Mouse (Mus musculus) limb, embryonic 13.5 days (tissue): ENCODE measurements around the gene Tlk1. TPM values are rescaled to one million over a fixed set of nuclear protein-coding genes. Genes with fewer than 3 reads are reported as not detected.

Experiments used
- ATAC-seq: fragments of 200-750 bp; cut with Nextera tagmentation; 2 replicates; pipeline ENCODE4 v1.8.0; 2017; ENCODE audit warnings: low read depth, moderate number of reproducible peaks, moderate TSS enrichment; ENCODE audit not compliant: low FRiP score
- H3K27ac ChIP-seq: fragments of 300-500 bp; sonication (generic); 2 replicates; pipeline ENCODE4 v1.5.1; 2015; ENCODE audit warnings: inconsistent platforms, mild to moderate bottlenecking, moderate library complexity
- H3K27me3 ChIP-seq: fragments of 300-500 bp; sonication (generic); 2 replicates; pipeline ENCODE4 v1.6.1; 2015; ENCODE audit warnings: mild to moderate bottlenecking, inconsistent platforms
- H3K36me3 ChIP-seq: fragments of 300-500 bp; sonication (generic); 2 replicates; pipeline ENCODE4 v1.6.1; 2015; ENCODE audit warnings: inconsistent platforms, mild to moderate bottlenecking, moderate library complexity
- H3K4me1 ChIP-seq: fragments of 300-500 bp; sonication (generic); 2 replicates; pipeline ENCODE4 v1.6.1; 2015; ENCODE audit warnings: inconsistent platforms
- H3K4me2 ChIP-seq: fragments of 300-500 bp; sonication (generic); replicated peaks from 2 replicates; pipeline ENCODE4 v1.6.1; 2015; ENCODE audit warnings: inconsistent platforms, mild to moderate bottlenecking, moderate library complexity
- H3K4me3 ChIP-seq: fragments of 300-500 bp; sonication (generic); 2 replicates; pipeline ENCODE4 v1.5.1; 2015; ENCODE audit warnings: moderate library complexity, mild to moderate bottlenecking, inconsistent platforms
- H3K9ac ChIP-seq: fragments of 300-500 bp; sonication (generic); 2 replicates; pipeline ENCODE4 v1.6.1; 2015; ENCODE audit warnings: mild to moderate bottlenecking, inconsistent platforms
- H3K9me3 ChIP-seq: fragments of 300-500 bp; sonication (generic); 2 replicates; pipeline ENCODE4 v1.6.1; 2016; ENCODE audit warnings: inconsistent platforms
- WGBS: fragments of 180-500 bp; shearing (Covaris S2); methylation state at CpG from one replicate; pipeline ENCODE4 v1.1.7; 2015; 5-methylcytosine and 5-hydroxymethylcytosine counted together
- polyA plus RNA-seq: library from polyadenylated mRNA; unstranded; fragments of >200 nt; fragmentation: Nextera tagmentation; extraction: Ambion mirVana; gene quantifications from 2 replicates; pipeline ENCODE4 v1.2.1, GENCODE M21; 2015

Gene Tlk1
- polyA plus RNA-seq, 1 experiment from 2014 or later, result 30.6 TPM

DNA sequence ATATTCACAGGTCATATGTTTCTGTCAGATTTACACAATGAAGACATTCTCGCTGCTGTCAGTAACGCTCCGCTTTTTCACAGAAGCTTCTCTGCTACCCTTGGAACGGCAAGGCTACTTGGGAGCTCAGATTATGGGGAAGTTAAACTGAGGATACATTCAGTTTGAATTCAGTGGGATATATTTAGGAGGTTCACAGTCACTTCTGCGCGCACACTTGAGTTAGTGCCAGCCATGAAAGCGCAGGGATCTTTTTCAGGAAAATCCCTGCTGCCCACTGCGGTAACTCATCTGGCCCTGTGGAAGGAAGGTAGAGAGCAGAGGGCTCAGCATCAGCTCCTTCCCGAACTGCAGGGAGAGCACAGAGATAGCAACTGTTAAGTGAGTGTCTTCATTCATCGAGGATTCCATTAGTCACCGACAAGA, 27.3 kb upstream of the Tlk1 start:
- 50% methylated on average over 11 of the region's 11 CpGs for WGBS
- peaks cover 32% of the 10 kb centered on the region for H3K4me1 ChIP-seq
- no peaks in the 10 kb centered on the region for H3K27me3 ChIP-seq
- H3K9me3 ChIP-seq, result no peaks in the 10 kb centered on the region
- no peaks in the 10 kb centered on the region for H3K36me3 ChIP-seq
- H3K4me2 ChIP-seq, result peak overlapping the region; percentile 26
- no peak for ATAC-seq
- H3K27ac ChIP-seq, result no peak overlapping the region
- H3K9ac ChIP-seq, result no peak overlapping the region
- H3K4me3 ChIP-seq, result no peak overlapping the region

DNA sequence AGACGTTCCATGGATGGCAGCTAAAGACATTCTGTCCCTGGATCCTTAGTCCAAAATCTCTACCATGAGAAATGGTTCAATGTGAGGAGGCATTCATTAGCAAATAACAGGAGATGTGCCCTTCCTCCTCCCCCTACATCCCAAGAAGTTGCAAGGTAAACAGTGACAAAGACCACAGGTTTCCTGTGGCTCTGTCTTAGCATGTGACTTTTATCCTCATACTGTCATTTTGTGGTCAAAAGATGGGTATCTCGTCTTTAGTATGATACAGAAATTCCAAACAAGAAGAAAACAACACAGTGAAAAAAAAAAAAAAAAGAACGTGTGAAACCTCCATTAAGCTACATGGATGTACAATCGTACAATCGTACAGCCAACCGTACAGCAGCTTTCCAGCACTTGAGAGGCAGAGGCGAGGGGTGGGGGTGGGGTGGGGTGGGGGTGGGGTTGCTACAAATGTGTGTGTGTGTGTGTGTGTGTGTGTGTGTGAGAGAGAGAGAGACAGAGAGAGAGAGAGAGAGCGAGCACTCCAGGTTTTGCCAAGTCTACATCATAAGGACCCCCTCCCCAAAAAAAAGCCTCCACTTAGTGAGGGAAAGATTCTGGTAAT, 26.8 kb upstream of the Tlk1 start:
- H3K4me3 ChIP-seq, result no peak overlapping the region
- H3K4me2 ChIP-seq, result peak overlapping the region; percentile 26
- ATAC-seq, result no peak
- no peaks in the 10 kb centered on the region for H3K36me3 ChIP-seq
- 81% methylated on average over 7 of the region's 8 CpGs for WGBS
- no peak overlapping the region for H3K9ac ChIP-seq
- no peaks in the 10 kb centered on the region for H3K9me3 ChIP-seq
- H3K27ac ChIP-seq, result no peak overlapping the region
- peaks cover 32% of the 10 kb centered on the region for H3K4me1 ChIP-seq
- H3K27me3 ChIP-seq, result no peaks in the 10 kb centered on the region

- H3K36me3 ChIP-seq, result no peaks in the 10 kb centered on the region
- no peak overlapping the region for H3K9ac ChIP-seq
- no peak overlapping the region for H3K4me3 ChIP-seq
- no peak overlapping the region for H3K4me2 ChIP-seq
- no peak for ATAC-seq
- WGBS, result 68% methylated on average over 2 of the region's 2 CpGs
- H3K27me3 ChIP-seq, result no peaks in the 10 kb centered on the region
- H3K27ac ChIP-seq, result no peak overlapping the region
- H3K4me1 ChIP-seq, result peaks cover 9% of the 10 kb centered on the region; the same call in 1 of the 2 replicates
- no peaks in the 10 kb centered on the region for H3K9me3 ChIP-seq
These were observed 20.3 kb upstream of the Tlk1 start for GRCm38 (mm10) chr2:70845871-70846270.

- no peak overlapping the region for H3K9ac ChIP-seq
- no peak for ATAC-seq
- H3K27me3 ChIP-seq, result no peaks in the 10 kb centered on the region
- H3K36me3 ChIP-seq, result no peaks in the 10 kb centered on the region
- no peak overlapping the region for H3K4me3 ChIP-seq
- H3K9me3 ChIP-seq, result no peaks in the 10 kb centered on the region
- no peak overlapping the region for H3K4me2 ChIP-seq
- H3K27ac ChIP-seq, result no peak overlapping the region
- peaks cover 9% of the 10 kb centered on the region; the same call in 1 of the 2 replicates for H3K4me1 ChIP-seq
- 73% methylated on average over 9 of the region's 9 CpGs for WGBS
These were observed 19.3 kb upstream of the Tlk1 start for GRCm38 (mm10) chr2:70844694-70845395.

GRCm38 (mm10) chr2:70842049-70842618, 16.6 kb upstream of the Tlk1 start:
- Histone ChIP-seq H3K27me3 (no peaks in the 10 kb centered on the region), H3K9me3 (no peaks in the 10 kb centered on the region), H3K9ac (no peak overlapping the region), H3K4me1 (peaks cover 4% of the 10 kb centered on the region; the same call in 1 of the 2 replicates), H3K36me3 (no peaks in the 10 kb centered on the region), H3K27ac (no peak overlapping the region), H3K4me2 (no peak overlapping the region), H3K4me3 (no peak overlapping the region)
- no peak for ATAC-seq
- WGBS, result 74% methylated on average over 13 of the region's 13 CpGs

GRCm38 (mm10) chr2:70838536-70839216, 13.1 kb upstream of the Tlk1 start:
- Histone ChIP-seq H3K27ac (no peak overlapping the region), H3K4me3 (no peak overlapping the region), H3K4me1 (peaks cover 4% of the 10 kb centered on the region; the same call in 1 of the 2 replicates), H3K36me3 (no peaks in the 10 kb centered on the region), H3K9me3 (no peaks in the 10 kb centered on the region), H3K27me3 (no peaks in the 10 kb centered on the region), H3K9ac (no peak overlapping the region), H3K4me2 (0 out of 2 replicates have a peak overlapping the region, but pooled peaks have one; percentile 19)
- ATAC-seq, result no peak
- 32% methylated on average over 12 of the region's 12 CpGs for WGBS

GRCm38 (mm10) chr2:70836306-70836651, 10.8 kb upstream of the Tlk1 start:
- ATAC-seq, result no peak

DNA sequence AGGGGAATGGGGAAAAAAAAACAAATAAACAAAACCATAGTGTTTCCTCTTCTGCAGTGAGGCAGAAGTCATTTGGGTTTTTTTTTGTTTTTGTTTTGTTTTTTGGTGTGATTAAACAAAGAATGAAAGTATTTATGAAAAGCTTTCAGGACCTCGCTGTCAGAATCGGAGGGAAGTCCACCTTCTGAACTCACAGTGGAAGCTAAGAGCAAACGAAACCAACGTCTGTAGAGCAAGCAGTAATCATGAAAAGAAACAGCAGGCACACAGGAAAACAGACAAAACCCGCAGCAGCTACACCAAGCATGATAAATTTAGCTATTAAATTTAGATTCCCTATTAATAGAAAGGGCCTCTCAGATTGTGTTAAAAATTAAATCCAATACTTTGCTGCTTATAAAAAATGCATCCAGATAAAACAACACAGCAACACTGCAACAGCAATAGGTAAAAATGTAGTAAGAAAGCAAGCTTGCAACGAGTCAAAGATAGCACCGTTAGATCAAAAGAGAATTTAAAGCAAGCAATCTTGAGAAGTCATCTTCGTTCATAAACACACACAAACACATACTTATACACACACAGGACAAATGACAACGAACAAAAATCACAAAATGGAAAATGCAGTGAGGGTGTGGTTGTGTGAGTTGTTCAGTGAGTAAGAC, 10.2 kb upstream of the Tlk1 start:
- Histone ChIP-seq H3K4me1 (no peaks in the 10 kb centered on the region), H3K36me3 (no peaks in the 10 kb centered on the region), H3K27me3 (no peaks in the 10 kb centered on the region), H3K9me3 (no peaks in the 10 kb centered on the region), H3K4me3 (no peak overlapping the region), H3K4me2 (no peak overlapping the region), H3K27ac (no peak overlapping the region), H3K9ac (no peak overlapping the region)
- no peak for ATAC-seq
- WGBS, result 68% methylated on average over 9 of the region's 9 CpGs

More at GRCm38 (mm10) chr2:70836306-70836651, 10.8 kb upstream of the Tlk1 start:
- Histone ChIP-seq H3K27ac (no peak overlapping the region), H3K9ac (no peak overlapping the region), H3K36me3 (no peaks in the 10 kb centered on the region), H3K9me3 (no peaks in the 10 kb centered on the region), H3K4me1 (no peaks in the 10 kb centered on the region), H3K27me3 (no peaks in the 10 kb centered on the region), H3K4me2 (no peak overlapping the region), H3K4me3 (no peak overlapping the region)
- WGBS, result 80% methylated on average over 4 of the region's 4 CpGs

DNA sequence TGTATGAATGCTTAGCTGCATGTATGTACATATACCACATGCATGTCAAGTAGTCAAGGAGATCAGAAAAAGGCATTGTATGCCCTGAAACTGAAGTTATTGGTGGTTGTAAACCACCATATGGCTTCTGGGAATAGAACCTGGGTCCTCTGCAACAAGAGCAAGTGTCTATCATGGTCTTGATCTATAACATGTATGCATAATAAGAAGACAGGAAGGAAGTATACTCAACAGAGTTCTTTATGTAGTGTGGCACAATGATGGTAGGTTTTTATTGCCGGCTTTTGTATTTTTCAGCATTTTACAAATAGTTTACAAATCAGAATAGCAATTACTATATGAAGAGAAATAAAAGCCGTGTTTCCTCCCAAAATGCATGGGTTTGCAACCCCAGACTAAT, 9.7 kb upstream of the Tlk1 start:
- H3K27me3 ChIP-seq, result no peaks in the 10 kb centered on the region
- H3K9me3 ChIP-seq, result no peaks in the 10 kb centered on the region
- no peak overlapping the region for H3K4me2 ChIP-seq
- no peak overlapping the region for H3K4me3 ChIP-seq
- H3K4me1 ChIP-seq, result no peaks in the 10 kb centered on the region
- no peak overlapping the region for H3K9ac ChIP-seq
- 85% methylated on average over 2 of the region's 2 CpGs for WGBS
- H3K36me3 ChIP-seq, result no peaks in the 10 kb centered on the region
- H3K27ac ChIP-seq, result no peak overlapping the region
- ATAC-seq, result no peak

- no peak overlapping the region for H3K9ac ChIP-seq
- no peaks in the 10 kb centered on the region for H3K36me3 ChIP-seq
- H3K4me2 ChIP-seq, result no peak overlapping the region
- no peak for ATAC-seq
- no peak overlapping the region for H3K27ac ChIP-seq
- H3K4me3 ChIP-seq, result no peak overlapping the region
- H3K4me1 ChIP-seq, result no peaks in the 10 kb centered on the region
- H3K9me3 ChIP-seq, result no peaks in the 10 kb centered on the region
- 71% methylated on average over 1 of the region's 1 CpGs for WGBS
- H3K27me3 ChIP-seq, result no peaks in the 10 kb centered on the region
These were observed 7.7 kb upstream of the Tlk1 start for GRCm38 (mm10) chr2:70833261-70833660.

GRCm38 (mm10) chr2:70831709-70832350, 6.3 kb upstream of the Tlk1 start:
- ATAC-seq, result no peak
- H3K9me3 ChIP-seq, result no peaks in the 10 kb centered on the region
- 90% methylated on average over 10 of the region's 10 CpGs for WGBS

More at GRCm38 (mm10) chr2:70831709-70832350, 6.3 kb upstream of the Tlk1 start:
- Histone ChIP-seq H3K27ac (no peak overlapping the region), H3K4me1 (no peaks in the 10 kb centered on the region), H3K4me2 (no peak overlapping the region), H3K36me3 (no peaks in the 10 kb centered on the region), H3K4me3 (no peak overlapping the region), H3K9ac (no peak overlapping the region), H3K27me3 (no peaks in the 10 kb centered on the region)
